Mouse (Mus musculus) layer of hippocampus, adult 18-20 months (tissue): ENCODE measurements around the gene Cemip2. TPM values are rescaled to one million over a fixed set of nuclear protein-coding genes. Genes with fewer than 3 reads are reported as not detected.

ENCODE experiments used
- total RNA-seq, 2 experiments: library from RNA; stranded (reverse); gene quantifications; 2 replicates each; pipeline ENCODE4 v1.2.3; 2021

Gene Cemip2
- total RNA-seq, 2 experiments from 2014 or later = 10.3 to 11.0 TPM

Other genes with a start within 250 kb of the Cemip2 start
- 10 to 100 TPM; 23.2 to 29.0 TPM for gene 1110059E24Rik, start 125.4 kb upstream of the Cemip2 start, total RNA-seq
- gene Abhd17b, start 125.2 kb upstream of the Cemip2 start, total RNA-seq = 10 to 100 TPM; 40.8 to 44.6 TPM